Mouse (Mus musculus): ENCODE measurements at regions not wholly inside any gene's neighbourhood (a gene's known extent, or its start where the extent isn't known, plus 50 kb on each side); places are given as distances from the start of the nearest gene placed in this dataset.

DNA sequence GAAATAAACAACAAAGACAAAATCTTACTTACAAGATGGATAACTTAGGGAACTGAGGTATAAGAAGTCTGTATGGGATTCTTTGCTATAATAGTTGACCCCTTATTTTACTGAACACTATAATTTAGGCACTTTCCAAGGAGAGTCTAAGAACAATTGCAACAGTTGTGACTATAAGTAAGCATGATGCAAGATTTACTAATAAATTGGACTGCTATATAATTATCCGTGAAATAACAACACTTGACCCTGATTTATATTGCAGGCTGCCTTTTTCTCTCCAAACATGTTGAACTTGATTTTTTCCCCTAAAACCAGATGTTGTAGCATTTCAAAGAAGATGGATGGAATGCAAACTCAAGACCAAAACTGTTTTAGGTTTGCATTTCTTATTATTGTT is 237.2 kb upstream of the Mef2c start:
- no peak for DNase-seq

DNA sequence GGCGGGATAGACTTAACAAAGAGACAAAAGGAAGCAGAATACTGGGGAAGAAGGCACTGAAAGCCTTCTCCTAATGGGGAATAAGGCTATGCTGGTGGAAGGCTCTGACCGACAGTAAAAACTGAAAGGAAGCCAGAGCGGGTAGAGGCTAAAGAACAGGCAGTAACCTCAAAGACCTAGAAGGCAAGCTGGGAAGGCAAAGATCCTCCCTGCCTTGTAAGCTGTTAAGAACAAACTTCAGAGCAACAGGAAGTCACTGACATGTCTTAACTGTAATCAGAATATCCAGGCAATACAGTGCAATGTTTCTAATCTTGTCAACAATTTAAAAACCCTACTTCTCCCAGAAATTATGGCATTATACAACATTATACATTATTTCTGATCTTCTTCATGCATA is 235.2 kb upstream of the Mef2c start:
- DNase-seq = no peak

DNA sequence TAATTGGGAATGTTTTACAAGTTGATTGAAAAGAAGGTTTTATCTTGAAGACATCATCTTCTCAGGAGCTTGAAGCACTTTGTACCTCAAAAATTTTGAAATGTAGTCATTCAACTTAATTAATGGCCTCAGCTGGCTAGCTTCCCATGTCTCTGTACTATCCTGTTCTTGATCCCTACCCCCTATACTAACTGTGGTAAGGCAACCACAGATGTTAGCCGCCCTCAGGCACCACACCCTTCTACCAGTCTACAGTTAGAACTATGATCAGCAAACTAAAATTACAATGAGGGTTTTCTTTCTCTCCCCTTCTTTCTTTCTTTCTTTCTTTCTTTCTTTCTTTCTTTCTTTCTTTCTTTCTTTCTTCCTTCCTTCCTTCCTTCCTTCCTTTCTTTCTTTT is 225.1 kb upstream of the Mef2c start:
- no peak for DNase-seq

DNA sequence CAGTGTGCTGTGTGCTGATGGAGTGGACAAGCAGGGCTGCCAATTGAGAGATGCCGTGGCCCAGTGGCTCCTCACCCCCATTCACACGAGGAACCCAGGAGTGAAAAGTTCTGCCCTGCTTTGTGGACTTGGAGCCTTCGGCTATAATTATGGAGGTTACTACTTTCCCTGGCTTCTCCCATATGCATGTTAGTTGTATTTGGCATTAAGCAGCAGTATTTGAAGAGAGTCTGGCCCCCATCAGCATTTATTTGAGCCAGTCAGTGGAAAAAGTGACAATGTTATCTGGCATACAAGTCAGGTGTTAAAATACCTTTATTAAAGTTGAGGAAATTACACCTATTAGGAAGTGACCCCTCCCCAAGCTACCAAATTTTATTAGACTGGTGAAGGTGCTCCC is 196.1 kb upstream of the Mef2c start:
- no peak for DNase-seq

DNA sequence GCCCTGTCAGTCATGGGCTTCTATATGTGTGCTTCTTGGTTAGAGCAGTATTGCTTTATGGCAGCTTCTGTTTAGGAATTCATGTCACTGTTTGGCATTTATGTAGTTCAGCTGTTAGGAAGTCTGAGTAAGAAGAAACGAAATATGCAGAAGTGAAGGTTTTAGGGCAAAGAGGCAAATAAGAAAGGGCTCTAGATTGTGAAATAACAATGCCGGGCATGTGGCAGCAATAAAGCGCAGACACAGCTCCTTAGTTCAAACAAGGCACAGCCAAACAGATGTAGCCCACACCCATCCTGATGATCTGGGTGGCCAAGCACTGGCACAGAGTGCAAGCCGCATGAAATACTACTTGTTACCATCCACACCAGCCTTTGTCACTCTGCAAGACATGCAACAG is 175.3 kb upstream of the Mef2c start:
- no peak for DNase-seq

DNA sequence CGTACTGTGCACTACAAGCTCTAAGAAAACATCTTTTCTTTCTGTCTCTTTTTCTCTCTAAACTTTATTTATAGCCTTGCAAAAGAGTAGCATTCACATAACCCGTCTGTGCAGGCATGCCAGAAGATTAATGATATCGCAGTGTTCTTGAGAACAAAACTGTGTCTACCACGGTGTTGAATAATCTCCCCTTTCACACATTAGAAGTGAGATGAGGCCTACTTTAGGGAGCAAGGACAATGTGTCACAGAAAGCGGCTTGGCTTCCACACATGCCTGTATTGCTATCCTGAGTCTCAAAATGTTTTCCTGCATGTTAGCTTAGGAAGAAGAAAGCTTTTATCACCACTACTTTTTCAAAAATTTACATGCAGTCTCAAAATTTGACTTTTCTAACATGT is 170.1 kb upstream of the Mef2c start:
- DNase-seq = no peak

DNA sequence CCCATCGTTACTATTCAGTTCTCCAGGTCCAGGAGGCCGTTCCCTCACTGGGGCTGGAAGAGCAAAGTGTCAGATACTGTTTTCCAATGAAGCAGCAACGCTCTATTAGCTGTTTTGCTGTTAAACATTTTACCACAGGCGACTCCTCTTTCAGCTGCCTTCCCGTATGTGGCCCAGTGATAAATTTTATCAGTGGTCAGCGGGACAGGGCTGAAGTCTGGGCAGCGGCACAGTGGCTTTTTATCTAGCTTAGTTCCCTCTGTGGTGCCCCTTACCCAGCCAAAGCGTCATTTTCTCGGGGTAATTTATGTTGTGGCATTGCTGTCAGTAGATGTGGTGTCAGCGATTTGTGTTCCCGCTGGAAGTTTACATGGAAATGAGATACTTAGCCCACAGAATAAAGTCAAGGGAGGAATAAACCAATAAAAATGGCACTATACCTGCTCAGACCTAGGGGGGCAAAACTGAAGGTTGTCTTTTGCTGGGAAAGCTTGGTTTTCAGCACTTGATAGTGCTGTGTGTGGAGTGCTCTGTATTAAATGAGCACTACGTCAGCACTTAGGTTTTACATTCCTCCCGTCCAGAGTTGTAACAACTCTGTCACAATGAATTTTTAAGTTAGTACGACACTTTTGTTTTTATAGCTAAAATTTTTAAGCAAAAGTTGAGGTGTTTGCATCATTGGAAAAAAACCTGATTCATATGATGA is 159.1 kb upstream of the Mef2c start:
- DNase-seq = no peak

DNA sequence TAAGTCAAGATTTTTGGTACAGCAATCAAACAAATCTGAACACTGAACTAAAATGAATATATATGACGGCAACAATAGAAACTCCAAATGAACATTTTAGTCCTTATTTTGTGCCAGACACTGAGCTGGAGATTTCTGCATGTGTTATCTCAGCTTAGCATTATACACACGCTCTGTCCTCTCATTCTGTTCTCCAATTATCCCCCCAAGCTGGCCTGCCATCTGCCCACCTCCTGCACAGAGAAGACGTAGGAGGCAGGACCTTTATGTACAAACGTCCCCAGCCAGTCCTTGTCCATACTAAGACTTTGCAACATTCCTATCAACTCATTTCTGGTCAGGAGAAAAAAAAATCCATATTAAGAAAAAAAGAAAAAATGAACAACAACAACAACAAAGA is 148.5 kb upstream of the Mef2c start:
- DNase-seq = no peak

DNA sequence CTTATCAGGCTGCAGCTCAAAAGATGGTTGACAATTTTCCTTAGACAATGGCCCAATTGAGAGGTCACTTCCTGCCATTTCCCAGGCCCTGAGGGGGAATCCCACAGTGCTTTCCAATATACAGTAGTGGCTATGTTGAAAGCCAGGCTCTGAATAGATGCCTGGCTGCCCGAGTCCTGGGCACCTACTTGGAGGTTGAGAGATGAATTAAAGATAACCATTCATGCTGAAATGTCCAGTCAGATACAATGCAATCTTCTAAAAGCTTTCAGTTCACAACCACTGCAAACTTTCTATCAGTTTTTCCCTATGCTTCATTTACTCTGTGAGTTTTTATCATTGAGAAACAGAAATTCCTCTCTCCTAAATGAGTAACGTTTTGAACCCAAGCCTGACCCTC is 143.3 kb upstream of the Mef2c start:
- no peak for DNase-seq

DNA sequence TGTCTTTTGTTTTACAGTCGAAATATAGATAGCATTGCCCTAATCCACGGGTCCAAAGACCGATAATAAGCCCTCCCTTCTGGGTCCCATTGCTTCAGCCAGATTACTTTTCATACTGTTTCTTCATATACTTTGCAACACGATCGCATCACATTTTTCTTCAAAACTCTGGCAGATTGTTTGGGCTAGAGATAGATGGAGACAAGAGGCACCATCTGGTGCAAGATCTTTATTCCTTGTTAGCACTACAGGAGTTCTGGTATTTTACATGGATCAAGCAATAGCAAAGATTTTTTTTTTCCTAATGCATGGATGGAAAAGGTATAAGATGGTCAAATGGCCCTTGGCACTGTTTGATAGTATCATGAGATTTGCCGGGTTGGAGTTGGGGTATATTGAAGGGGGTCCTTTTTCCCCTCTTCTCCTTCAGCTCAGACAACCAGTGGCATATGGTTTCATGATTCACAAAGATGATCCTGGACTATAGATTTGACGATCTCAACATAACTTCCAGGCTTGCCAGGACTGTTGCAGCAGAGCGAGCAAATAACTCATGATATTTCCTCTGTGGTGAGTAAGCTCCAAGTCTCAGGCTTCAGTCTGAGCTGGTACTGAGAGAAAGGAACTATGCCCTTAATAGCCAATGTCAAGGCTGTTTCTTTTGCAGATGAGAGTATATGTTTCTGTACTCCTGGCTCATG is 127.6 kb upstream of the Mef2c start:
- DNase-seq = no peak

DNA sequence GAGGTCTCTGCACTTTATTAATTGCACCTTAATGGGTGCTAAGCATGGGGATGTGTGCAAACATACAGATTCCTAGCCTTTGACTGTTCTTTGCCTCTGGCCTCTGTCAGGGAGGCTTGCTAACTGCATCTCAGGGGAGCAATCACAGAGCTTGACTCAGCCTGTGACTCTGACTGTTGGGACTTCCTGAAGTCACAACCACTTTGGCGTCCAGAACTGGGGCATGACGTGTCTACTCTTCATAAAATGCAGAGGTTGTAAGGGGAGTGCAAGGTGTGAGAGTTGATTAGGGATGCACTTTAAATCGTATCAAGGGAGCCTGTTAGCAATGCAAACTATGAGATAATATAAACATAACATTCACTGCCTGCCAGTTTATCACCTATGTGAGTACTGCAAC is 125.2 kb upstream of the Mef2c start:
- DNase-seq = no peak

DNA sequence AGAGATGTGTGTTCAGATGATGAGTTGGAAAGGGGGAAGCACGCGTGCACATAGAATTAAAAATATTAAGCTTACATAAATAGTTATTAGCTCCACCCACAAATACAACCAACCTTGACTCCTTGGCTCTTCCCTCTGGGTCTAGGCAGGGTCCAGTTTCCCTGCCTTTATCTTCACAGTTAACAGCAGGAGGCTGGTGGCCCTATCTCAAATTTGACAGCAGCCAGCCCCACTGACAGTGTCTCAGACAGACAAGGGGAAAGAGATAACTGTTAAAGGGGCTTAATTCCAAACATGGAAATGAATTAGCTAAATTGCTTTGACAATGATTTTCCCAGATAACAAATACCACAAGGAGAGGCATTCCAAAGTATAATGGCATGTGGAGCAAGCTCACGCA is 121.2 kb upstream of the Mef2c start:
- DNase-seq = no peak

DNA sequence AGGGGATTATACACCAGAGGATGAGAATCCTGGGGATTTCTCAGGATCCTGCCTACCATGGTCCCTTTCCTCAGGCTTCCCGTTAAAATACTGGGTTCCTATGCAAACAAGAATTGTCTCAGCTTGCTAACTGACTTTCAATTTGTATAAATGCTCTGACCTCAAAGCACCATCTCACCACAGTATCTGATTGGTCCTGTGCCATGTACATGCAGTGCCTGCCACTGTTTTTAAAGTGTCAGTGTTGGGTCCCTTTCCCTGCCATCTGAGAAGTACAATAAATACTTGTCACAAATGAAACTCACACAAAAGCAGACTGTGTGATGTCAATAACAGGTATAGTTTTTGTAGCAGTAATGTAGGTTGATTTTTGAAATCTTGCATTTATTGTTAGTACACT is 109.1 kb upstream of the Mef2c start:
- no peak for DNase-seq

DNA sequence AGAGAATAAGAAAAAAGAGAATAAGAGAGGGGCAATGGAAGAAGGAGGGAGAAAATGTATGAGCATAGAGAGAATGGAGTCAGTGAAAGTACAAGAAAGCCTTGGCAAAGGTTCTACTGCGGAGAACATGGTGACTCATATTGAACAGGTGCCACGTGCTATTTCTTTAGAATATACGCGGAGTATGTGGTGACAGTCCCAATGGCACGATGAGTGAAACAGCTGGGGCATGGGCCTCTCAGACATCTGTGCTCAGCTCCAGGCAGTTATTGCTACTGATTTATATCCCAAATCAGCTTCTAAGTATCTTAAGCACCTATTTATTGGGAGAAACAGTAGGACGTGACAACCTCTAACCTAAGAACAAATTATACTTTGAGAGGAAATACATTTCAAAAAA is 104.5 kb upstream of the Mef2c start:
- DNase-seq = no peak

DNA sequence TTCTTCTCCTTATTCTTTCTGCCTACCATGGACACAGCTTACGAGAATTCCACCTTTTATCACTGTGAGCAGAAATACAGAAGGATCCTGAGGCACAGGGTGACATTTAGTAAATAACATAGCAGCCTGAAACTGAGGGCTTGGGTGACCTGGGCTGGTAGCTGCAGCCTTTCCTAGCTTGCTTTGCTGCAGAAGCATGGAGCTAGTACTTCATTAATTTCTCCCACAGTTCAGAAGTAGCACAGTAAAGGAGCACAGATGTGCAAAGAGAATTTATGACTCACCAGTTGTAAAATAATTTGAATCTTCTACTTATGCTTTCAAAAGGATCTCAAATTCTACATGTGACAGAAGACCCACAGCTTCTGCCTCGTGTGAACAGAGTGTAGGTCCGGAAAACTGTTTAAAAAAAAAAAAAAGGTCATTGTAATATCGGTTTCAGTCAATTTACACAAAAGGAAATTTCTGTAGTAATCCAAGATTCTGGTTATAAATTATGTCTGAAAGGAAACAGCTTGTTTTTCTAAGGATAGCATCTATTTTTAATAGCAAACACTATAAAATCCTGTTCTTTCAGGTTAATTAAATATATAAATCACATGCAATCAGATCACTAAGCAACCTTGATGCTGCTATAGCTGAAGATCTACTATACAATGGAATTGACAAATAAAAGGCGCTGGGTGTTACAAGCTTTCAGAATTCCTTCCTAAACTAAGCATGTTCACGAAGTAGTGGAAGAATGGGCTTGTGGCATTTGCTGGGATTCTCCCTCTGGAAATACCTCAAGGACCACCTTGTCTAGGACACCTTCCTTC is 64.0 kb upstream of the Mef2c start:
- no peak for DNase-seq

DNA sequence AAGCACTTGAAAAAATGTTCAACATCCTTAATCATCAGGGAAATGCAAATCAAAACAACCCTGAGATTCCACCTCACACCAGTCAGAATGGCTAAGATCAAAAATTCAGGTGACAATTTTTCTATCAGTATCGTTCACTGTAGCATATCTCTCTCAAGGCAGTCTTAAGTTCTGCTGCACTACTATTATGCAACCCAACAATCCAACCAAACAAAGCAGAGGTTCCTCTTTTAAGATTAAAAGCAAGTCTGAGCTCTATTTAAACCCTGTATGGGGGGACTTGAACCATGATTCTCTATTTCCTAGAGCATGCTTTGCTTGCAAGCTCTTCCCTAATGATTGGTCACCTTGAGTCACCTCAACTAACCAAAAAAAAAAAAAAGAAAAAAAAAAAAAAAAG is 59.6 kb upstream of the Mef2c start:
- no peak for DNase-seq

DNA sequence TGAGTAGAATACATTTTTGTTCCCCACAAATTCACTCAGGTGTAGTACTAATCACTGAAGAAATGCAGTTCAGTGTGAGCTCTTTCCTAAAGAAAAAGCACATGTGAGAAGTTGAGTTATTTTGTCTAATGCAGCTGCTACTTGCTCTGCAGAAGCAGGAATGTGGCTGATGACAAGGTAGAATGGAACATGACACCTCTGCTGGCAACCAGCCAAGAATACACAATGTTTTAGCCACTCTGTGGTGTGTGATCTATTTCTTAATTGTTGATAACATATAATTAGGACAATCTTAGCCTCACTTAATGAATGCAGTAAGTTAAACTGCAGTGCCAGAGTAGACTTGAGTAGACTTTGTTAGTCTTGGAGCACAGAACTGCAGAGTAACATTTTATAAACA is 53.0 kb upstream of the Mef2c start:
- no peak for DNase-seq

DNA sequence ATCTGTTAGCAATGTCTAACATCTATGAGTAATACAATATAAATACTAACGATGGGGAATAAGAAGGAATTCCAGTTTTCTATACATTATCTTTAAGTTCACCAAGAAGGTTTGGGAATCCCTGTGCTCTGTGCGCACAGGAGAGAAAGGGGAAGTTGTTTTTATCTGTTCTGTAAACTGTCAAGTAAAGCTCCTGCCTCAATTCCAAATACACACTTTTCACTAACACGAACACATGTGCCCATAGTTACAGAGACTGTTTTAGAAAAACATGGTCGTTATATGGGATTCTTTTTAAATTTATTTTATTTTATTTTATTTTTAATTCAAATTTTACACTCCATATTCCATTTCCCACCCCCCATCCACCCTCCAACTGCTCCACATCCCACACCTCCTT is 50.8 kb upstream of the Mef2c start:
- no peak for DNase-seq

Measured in cerebellum, adult 11-12 months (tissue).